Mouse (Mus musculus) ES-E14 (cell line): ENCODE data around the gene Chst11.

Experiments
- HCFC1 ChIP-seq: IDR thresholded peaks from 2 replicates; pipeline ENCODE4 v1.6.1; 2012; ENCODE audit warnings: low read length, inconsistent platforms, borderline replicate concordance; ENCODE audit not compliant: insufficient read depth
- MAFK ChIP-seq: IDR thresholded peaks from 2 replicates; pipeline ENCODE4 v1.6.1; 2014; ENCODE audit warnings: mild to moderate bottlenecking, low read depth, low read length, inconsistent platforms; ENCODE audit not compliant: insufficient read depth

- TF ChIP-seq HCFC1, result no peak
- TF ChIP-seq MAFK, result no peak
Measured at GRCm38 (mm10) chr10:82935774-82936173, 49.5 kb upstream of the Chst11 start.
